Mouse (Mus musculus): Measurements from ENCODE around the gene Tspear. TPM values are rescaled to one million over a fixed set of nuclear protein-coding genes. Genes with fewer than 3 reads are reported as not detected.
"Not testable (repeated sequence)": the region's sequence is repeated elsewhere in the genome, so short reads cannot be mapped to it uniquely, and the experiment has no call there.

The Tspear gene
- polyA plus RNA-seq, 1 experiment from 2014 or later = 1.7 TPM

GRCm38 (mm10) chr10:77671519-77671918, 14.8 kb upstream of the Tspear start:
- Histone ChIP-seq H3K9ac (no peak overlapping the region), H3K4me2 (no peak overlapping the region), H3K9me3 (no peaks in the 10 kb centered on the region), H3K4me1 (no peaks in the 10 kb centered on the region), H3K27me3 (replicated peaks) (no peaks in the 10 kb centered on the region), H3K4me3 (no peak overlapping the region), H3K27ac (no peak overlapping the region), H3K36me3 (replicated peaks) (no peaks in the 10 kb centered on the region)
- ATAC-seq (replicated peaks) = no peak
- 86% methylated on average over 4 of the region's 4 CpGs for WGBS

- no peaks in the 10 kb centered on the region for H3K36me3 ChIP-seq (replicated peaks)
- no peak for ATAC-seq (replicated peaks)
- WGBS = 57% methylated on average over 13 of the region's 13 CpGs
- peaks cover 18% of the 10 kb centered on the region for H3K27me3 ChIP-seq (replicated peaks)
- no peak overlapping the region for H3K9ac ChIP-seq
- no peak overlapping the region for H3K27ac ChIP-seq
- peaks cover 14% of the 10 kb centered on the region for H3K4me1 ChIP-seq
- no peak overlapping the region for H3K4me2 ChIP-seq
- H3K4me3 ChIP-seq = no peak overlapping the region
- no peaks in the 10 kb centered on the region for H3K9me3 ChIP-seq
These were observed 12.6 kb upstream of the Tspear start for GRCm38 (mm10) chr10:77673765-77674164.

GRCm38 (mm10) chr10:77677562-77677961, 8.8 kb upstream of the Tspear start:
- ATAC-seq (replicated peaks) = peak; percentile 52
- no peak overlapping the region for H3K9ac ChIP-seq
- H3K9me3 ChIP-seq = no peaks in the 10 kb centered on the region
- 0% methylated on average over 34 of the region's 35 CpGs for WGBS
- H3K4me1 ChIP-seq = peaks cover 14% of the 10 kb centered on the region
- no peaks in the 10 kb centered on the region for H3K36me3 ChIP-seq (replicated peaks)
- H3K27ac ChIP-seq = no peak overlapping the region
- H3K4me3 ChIP-seq = peak overlapping the region; percentile 33
- H3K27me3 ChIP-seq (replicated peaks) = peaks cover 21% of the 10 kb centered on the region
- H3K4me2 ChIP-seq = peak overlapping the region; percentile 68

GRCm38 (mm10) chr10:77682994-77683393, 3.4 kb upstream of the Tspear start:
- Histone ChIP-seq H3K4me1 (peaks cover 16% of the 10 kb centered on the region), H3K9ac (no peak overlapping the region), H3K9me3 (no peaks in the 10 kb centered on the region), H3K4me2 (no peak overlapping the region), H3K36me3 (replicated peaks) (no peaks in the 10 kb centered on the region), H3K27ac (no peak overlapping the region), H3K27me3 (replicated peaks) (peaks cover 19% of the 10 kb centered on the region), H3K4me3 (no peak overlapping the region)
- 78% methylated on average over 7 of the region's 7 CpGs for WGBS
- no peak for ATAC-seq (replicated peaks)

GRCm38 (mm10) chr10:77684181-77684580, 2.2 kb upstream of the Tspear start:
- Histone ChIP-seq H3K9me3 (no peaks in the 10 kb centered on the region), H3K9ac (no peak overlapping the region), H3K4me3 (no peak overlapping the region), H3K27me3 (replicated peaks) (0 out of 2 replicates have a peak, but pooled peaks cover 11% of the 10 kb centered on the region), H3K4me1 (peaks cover 12% of the 10 kb centered on the region; the same call in 1 of the 2 replicates), H3K36me3 (replicated peaks) (no peaks in the 10 kb centered on the region), H3K27ac (no peak overlapping the region), H3K4me2 (no peak overlapping the region)
- ATAC-seq (replicated peaks) = no peak
- 39% methylated on average over 8 of the region's 8 CpGs for WGBS

- 25% methylated on average over 10 of the region's 10 CpGs for WGBS
- no peak overlapping the region for H3K4me3 ChIP-seq
- H3K27me3 ChIP-seq (replicated peaks) = 0 out of 2 replicates have a peak, but pooled peaks cover 11% of the 10 kb centered on the region
- ATAC-seq (replicated peaks) = no peak
- no peak overlapping the region for H3K9ac ChIP-seq
- no peaks in the 10 kb centered on the region for H3K9me3 ChIP-seq
- no peak overlapping the region for H3K27ac ChIP-seq
- no peaks in the 10 kb centered on the region for H3K36me3 ChIP-seq (replicated peaks)
- H3K4me2 ChIP-seq = no peak overlapping the region
- H3K4me1 ChIP-seq = peaks cover 12% of the 10 kb centered on the region; the same call in 1 of the 2 replicates
These were observed 652 bp downstream of the Tspear start for GRCm38 (mm10) chr10:77687021-77687420.

GRCm38 (mm10) chr10:77690356-77690807, 4.0 kb downstream of the Tspear start, which contains the start of gene Gm19402:
Gm19402 (minus strand) TSS chr10:77690757.
- H3K9ac ChIP-seq; H3K4me2 ChIP-seq; H3K36me3 ChIP-seq (replicated peaks); H3K4me1 ChIP-seq; ATAC-seq (replicated peaks); H3K27me3 ChIP-seq (replicated peaks); H3K27ac ChIP-seq; H3K4me3 ChIP-seq; H3K9me3 ChIP-seq: not testable (repeated sequence)
- WGBS = 63% methylated on average over 3 of the region's 3 CpGs

- H3K27ac ChIP-seq = no peak within 1 kb of the TSS
- no peak within 1 kb of the TSS for H3K4me2 ChIP-seq
- no peak for ATAC-seq (replicated peaks)
- 51% methylated on average over 4 of the region's 4 CpGs for WGBS
- H3K27me3 ChIP-seq (replicated peaks) = no peaks in the 10 kb centered on the region
- no peaks in the 10 kb centered on the region for H3K4me1 ChIP-seq
- H3K36me3 ChIP-seq (replicated peaks) = no peaks in the 10 kb centered on the region
- no peaks in the 10 kb centered on the region for H3K9me3 ChIP-seq
- no peak within 1 kb of the TSS for H3K4me3 ChIP-seq
- H3K9ac ChIP-seq = no peak within 1 kb of the TSS
These were observed 10.8 kb downstream of the Tspear start, which contains the start of gene Gm9508 for GRCm38 (mm10) chr10:77697133-77697532. Gm9508 (minus strand) TSS chr10:77697233.

GRCm38 (mm10) chr10:77706326-77706725, 20.0 kb downstream of the Tspear start, which contains the start of gene Gm10272:
Gm10272 (plus strand) TSS chr10:77706626.
- ATAC-seq (replicated peaks) = no peak

GRCm38 (mm10) chr10:77709831-77710230, 23.5 kb downstream of the Tspear start:
- H3K27me3 ChIP-seq (replicated peaks) = no peaks in the 10 kb centered on the region
- no peak overlapping the region for H3K27ac ChIP-seq
- H3K4me2 ChIP-seq = no peak overlapping the region

More at GRCm38 (mm10) chr10:77706326-77706725, 20.0 kb downstream of the Tspear start, which contains the start of gene Gm10272:
- no peaks in the 10 kb centered on the region for H3K4me1 ChIP-seq
- no peaks in the 10 kb centered on the region for H3K27me3 ChIP-seq (replicated peaks)
- H3K4me2 ChIP-seq = no peak within 1 kb of the TSS
- no peaks in the 10 kb centered on the region for H3K9me3 ChIP-seq
- H3K36me3 ChIP-seq (replicated peaks) = no peaks in the 10 kb centered on the region
- H3K27ac ChIP-seq = no peak within 1 kb of the TSS
- WGBS = 92% methylated on average over 1 of the region's 1 CpGs
- H3K9ac ChIP-seq = no peak within 1 kb of the TSS
- H3K4me3 ChIP-seq = no peak within 1 kb of the TSS

GRCm38 (mm10) chr10:77711157-77711556, 24.8 kb downstream of the Tspear start, which contains the start of gene Gm10024:
Gm10024 (plus strand) TSS chr10:77711457.
- not testable (repeated sequence) for H3K4me1 ChIP-seq; ATAC-seq (replicated peaks); H3K27me3 ChIP-seq (replicated peaks); H3K27ac ChIP-seq; H3K36me3 ChIP-seq (replicated peaks); H3K4me3 ChIP-seq; H3K9me3 ChIP-seq; H3K9ac ChIP-seq; H3K4me2 ChIP-seq

More at GRCm38 (mm10) chr10:77709831-77710230, 23.5 kb downstream of the Tspear start:
- 78% methylated on average over 3 of the region's 3 CpGs for WGBS
- H3K4me3 ChIP-seq = no peak overlapping the region
- no peaks in the 10 kb centered on the region for H3K4me1 ChIP-seq
- ATAC-seq (replicated peaks) = no peak
- no peak overlapping the region for H3K9ac ChIP-seq
- no peaks in the 10 kb centered on the region for H3K36me3 ChIP-seq (replicated peaks)
- no peaks in the 10 kb centered on the region for H3K9me3 ChIP-seq

GRCm38 (mm10) chr10:77713734-77714133, 27.4 kb downstream of the Tspear start:
- no peaks in the 10 kb centered on the region for H3K36me3 ChIP-seq (replicated peaks)

GRCm38 (mm10) chr10:77715507-77715906, 29.1 kb downstream of the Tspear start, which contains the start of gene Gm10142:
Gm10142 (plus strand) TSS chr10:77715807.
- Histone ChIP-seq H3K27ac (no peak within 1 kb of the TSS), H3K4me3 (no peak within 1 kb of the TSS), H3K9ac (no peak within 1 kb of the TSS), H3K4me2 (no peak within 1 kb of the TSS), H3K9me3 (no peaks in the 10 kb centered on the region), H3K4me1 (no peaks in the 10 kb centered on the region), H3K27me3 (replicated peaks) (no peaks in the 10 kb centered on the region), H3K36me3 (replicated peaks) (no peaks in the 10 kb centered on the region)
- WGBS = 79% methylated on average over 1 of the region's 1 CpGs
- ATAC-seq (replicated peaks) = no peak

More at GRCm38 (mm10) chr10:77713734-77714133, 27.4 kb downstream of the Tspear start:
- Histone ChIP-seq H3K27me3 (replicated peaks) (no peaks in the 10 kb centered on the region), H3K4me1 (no peaks in the 10 kb centered on the region), H3K4me3 (no peak overlapping the region), H3K9ac (no peak overlapping the region), H3K4me2 (no peak overlapping the region), H3K27ac (no peak overlapping the region), H3K9me3 (no peaks in the 10 kb centered on the region)
- WGBS = 72% methylated on average over 4 of the region's 4 CpGs
- ATAC-seq (replicated peaks) = no peak
